Mouse (Mus musculus) neural tube, embryonic 14.5 days (tissue): ENCODE data around the gene Pbx4. TPM values are rescaled to one million over a fixed set of nuclear protein-coding genes. Genes with fewer than 3 reads are reported as not detected.
A peak's percentile ranks its signal among the peaks of the same experiment; 100 is the strongest.

ENCODE experiments used
- ATAC-seq: fragments of 200-750 bp; cut with Nextera tagmentation; 2 replicates; pipeline ENCODE4 v1.8.0; 2017; ENCODE audit warnings: low read depth, mild to moderate bottlenecking, moderate TSS enrichment, moderate library complexity
- H3K27ac ChIP-seq: fragments of 300-500 bp; sonication (generic); 2 replicates; pipeline ENCODE4 v1.5.1; 2014; ENCODE audit warnings: low read depth, mild to moderate bottlenecking, control low read depth, low read length, moderate library complexity, mixed read lengths
- H3K27me3 ChIP-seq: fragments of 300-500 bp; sonication (generic); 2 replicates; pipeline ENCODE4 v1.6.1; 2014; ENCODE audit warnings: low read length; ENCODE audit not compliant: control insufficient read depth, insufficient read depth
- H3K36me3 ChIP-seq: fragments of 300-500 bp; sonication (generic); 2 replicates; pipeline ENCODE4 v1.6.1; 2014; ENCODE audit warnings: low read length, mixed read lengths; ENCODE audit not compliant: control insufficient read depth, insufficient read depth
- H3K4me1 ChIP-seq: fragments of 300-500 bp; sonication (generic); 2 replicates; pipeline ENCODE4 v1.6.1; 2014; ENCODE audit warnings: low read length; ENCODE audit not compliant: control insufficient read depth, insufficient read depth
- H3K4me2 ChIP-seq: fragments of 300-500 bp; sonication (generic); 2 replicates; pipeline ENCODE4 v1.6.1; 2014; ENCODE audit warnings: mild to moderate bottlenecking, low read depth, low read length, control low read depth
- H3K4me3 ChIP-seq: fragments of 300-500 bp; sonication (generic); 2 replicates; pipeline ENCODE4 v1.5.1; 2014; ENCODE audit warnings: low read depth, low read length, control low read depth, mixed read lengths
- H3K9ac ChIP-seq: fragments of 300-500 bp; sonication (generic); replicated peaks from 2 replicates; pipeline ENCODE4 v1.6.1; 2014; ENCODE audit warnings: low read depth, mild to moderate bottlenecking, control low read depth, low read length, mixed read lengths
- H3K9me3 ChIP-seq: fragments of 300-500 bp; sonication (generic); 2 replicates; pipeline ENCODE4 v1.6.1; 2016; ENCODE audit warnings: low read length; ENCODE audit not compliant: control insufficient read depth
- WGBS: fragments of 180-500 bp; shearing (Covaris S2); extraction: QIAGEN DNeasy Blood & Tissue Kit; methylation state at CpG from one replicate; pipeline ENCODE4 v1.1.7; 2014; 5-methylcytosine and 5-hydroxymethylcytosine counted together
- polyA plus RNA-seq: library from polyadenylated mRNA; unstranded; fragments of >200 nt; fragmentation: Nextera tagmentation; extraction: Ambion mirVana; gene quantifications from 2 replicates; pipeline ENCODE4 v1.2.1, GENCODE M21; 2014

Gene Pbx4
- polyA plus RNA-seq, 1 experiment from 2014 or later, result 74.5 TPM

DNA sequence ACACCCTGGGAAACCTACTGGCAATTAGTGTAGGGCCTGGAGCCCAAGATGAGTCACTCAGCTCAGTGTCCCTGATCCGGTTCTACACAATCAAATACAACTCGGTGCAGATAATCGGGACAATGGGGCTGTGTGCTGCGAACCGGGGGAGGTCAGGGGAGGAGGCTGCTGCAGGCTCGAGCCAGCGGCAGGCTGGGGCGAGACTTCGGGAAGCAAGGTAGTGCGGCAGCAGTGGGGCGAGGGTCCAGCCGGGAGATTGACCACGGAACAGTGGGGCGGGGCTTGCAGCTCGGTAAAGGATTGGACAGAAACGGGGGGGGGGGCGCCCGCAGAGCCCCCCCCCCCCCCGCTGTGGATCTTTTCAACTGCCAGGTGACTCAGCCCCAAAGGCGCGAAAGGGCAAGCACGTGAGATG is 10.3 kb upstream of the Pbx4 start:
- Histone ChIP-seq H3K4me3 (peak overlapping the region; percentile 62), H3K27me3 (no peaks in the 10 kb centered on the region), H3K9ac (peak overlapping the region; percentile 51), H3K4me1 (peaks cover 26% of the 10 kb centered on the region), H3K9me3 (no peaks in the 10 kb centered on the region), H3K4me2 (peak overlapping the region; percentile 79), H3K27ac (no peak overlapping the region), H3K36me3 (peaks cover 15% of the 10 kb centered on the region)
- peak; percentile 65 for ATAC-seq
- WGBS, result 2% methylated on average over 16 of the region's 22 CpGs

DNA sequence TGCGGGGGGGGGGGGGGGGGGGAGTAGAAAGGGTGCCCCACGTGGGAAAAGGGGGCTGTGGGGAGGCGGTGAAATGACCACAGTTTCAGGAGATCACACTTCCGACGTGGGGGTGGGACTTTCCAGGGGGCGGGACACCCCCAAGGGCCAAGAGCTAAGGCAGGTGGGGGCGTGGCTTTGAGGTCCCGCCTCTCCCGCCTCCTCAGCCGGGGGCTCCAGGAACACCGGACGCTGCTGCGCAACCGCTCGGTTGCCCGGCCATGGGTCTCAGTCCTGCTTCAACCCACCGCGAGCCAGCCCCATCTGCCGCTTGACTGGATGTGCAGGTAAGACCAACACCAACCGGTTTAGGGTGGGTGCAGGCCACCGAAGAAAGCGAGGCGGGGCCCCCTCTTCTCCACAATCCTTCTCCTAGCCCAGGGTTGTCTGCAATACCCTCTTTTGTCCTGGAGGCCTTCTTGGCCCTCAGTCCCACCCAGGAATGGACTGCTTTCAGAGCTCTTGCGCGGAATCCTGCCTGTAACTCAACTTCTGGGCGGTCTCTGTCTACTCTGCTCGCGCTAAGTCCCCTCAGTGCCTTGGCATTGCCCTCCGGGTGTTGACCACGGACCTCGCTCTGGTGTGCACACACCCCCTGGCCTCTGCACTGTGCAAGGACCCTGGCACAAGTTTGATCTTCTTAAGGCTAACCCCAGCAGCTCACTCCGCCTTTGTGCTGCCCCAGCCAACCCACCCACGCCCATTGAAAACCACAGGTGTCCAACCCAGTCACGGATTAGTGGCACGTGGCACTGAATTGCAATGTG is 9.7 kb upstream of the Pbx4 start, which contains the start of gene Lpar2:
Lpar2 (plus strand) TSS at position 44 of the 806 bp plus-strand sequence.
- Histone ChIP-seq H3K9me3 (no peaks in the 10 kb centered on the region), H3K9ac (peak within 1 kb of the TSS; percentile 51), H3K4me2 (peak within 1 kb of the TSS; percentile 79), H3K4me3 (peak within 1 kb of the TSS; percentile 62), H3K36me3 (peaks cover 9% of the 10 kb centered on the region; the same call in 1 of the 2 replicates), H3K4me1 (peaks cover 26% of the 10 kb centered on the region), H3K27me3 (no peaks in the 10 kb centered on the region), H3K27ac (peak within 1 kb of the TSS; percentile 4; the same call in 1 of the 2 replicates)
- WGBS, result 2% methylated on average over 31 of the region's 35 CpGs
- peak; percentile 76 for ATAC-seq

DNA sequence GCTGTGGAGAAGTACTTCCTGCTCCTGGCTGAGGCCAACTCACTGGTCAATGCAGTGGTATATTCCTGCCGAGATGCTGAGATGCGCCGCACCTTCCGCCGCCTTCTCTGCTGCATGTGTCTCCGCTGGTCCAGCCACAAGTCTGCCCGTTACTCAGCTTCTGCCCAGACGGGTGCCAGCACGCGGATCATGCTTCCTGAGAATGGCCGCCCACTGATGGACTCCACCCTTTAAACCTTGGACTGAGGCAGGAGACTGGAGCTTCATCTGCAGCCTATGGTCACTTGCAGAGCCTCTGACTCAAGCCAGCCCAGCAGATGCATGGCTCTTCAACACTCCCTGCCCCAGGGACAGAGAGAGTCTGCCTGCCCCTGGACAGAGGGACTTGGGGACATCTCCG is 5.9 kb upstream of the Pbx4 start:
- no peak overlapping the region for H3K4me2 ChIP-seq
- H3K9ac ChIP-seq, result no peak overlapping the region
- no peak for ATAC-seq
- no peak overlapping the region for H3K4me3 ChIP-seq
- 93% methylated on average over 12 of the region's 12 CpGs for WGBS
- no peaks in the 10 kb centered on the region for H3K9me3 ChIP-seq
- H3K36me3 ChIP-seq, result 0 out of 2 replicates have a peak, but pooled peaks cover 2% of the 10 kb centered on the region
- H3K4me1 ChIP-seq, result peaks cover 26% of the 10 kb centered on the region
- H3K27ac ChIP-seq, result no peak overlapping the region
- H3K27me3 ChIP-seq, result no peaks in the 10 kb centered on the region

DNA sequence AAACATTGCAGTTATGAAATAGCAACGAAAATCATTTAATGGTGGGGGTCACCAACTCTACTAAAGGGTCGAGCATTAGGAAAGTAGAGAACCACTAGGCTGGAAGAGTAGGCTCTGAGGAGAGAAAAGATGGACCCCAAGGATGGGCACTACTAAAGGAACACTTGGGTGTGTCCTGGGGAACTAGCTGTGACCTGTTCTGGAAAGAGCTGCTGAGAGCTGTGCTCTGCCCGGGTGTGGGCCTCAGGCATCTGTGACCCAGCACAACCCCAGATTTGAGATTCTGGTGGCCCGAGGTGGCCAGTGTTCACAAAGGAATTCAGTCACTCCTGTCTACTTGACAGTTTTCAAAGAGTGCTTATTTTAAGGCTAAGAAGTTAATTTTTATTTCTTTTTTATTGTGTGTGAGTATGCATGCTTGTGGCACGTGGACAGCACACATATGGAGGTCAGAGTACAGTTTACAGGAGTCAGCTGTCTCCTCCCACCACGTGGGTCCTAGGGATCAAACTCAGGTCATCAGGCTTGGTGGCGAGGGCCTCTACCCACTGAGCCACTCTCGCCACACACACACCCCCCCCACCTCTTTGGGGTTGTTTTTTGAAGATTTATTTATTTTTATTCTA is 4.9 kb downstream of the Pbx4 start:
- Histone ChIP-seq H3K36me3 (no peaks in the 10 kb centered on the region), H3K4me3 (no peak overlapping the region), H3K4me2 (no peak overlapping the region), H3K4me1 (no peaks in the 10 kb centered on the region), H3K9ac (no peak overlapping the region), H3K9me3 (no peaks in the 10 kb centered on the region), H3K27ac (no peak overlapping the region), H3K27me3 (no peaks in the 10 kb centered on the region)
- WGBS, result 83% methylated on average over 8 of the region's 8 CpGs
- ATAC-seq, result no peak

DNA sequence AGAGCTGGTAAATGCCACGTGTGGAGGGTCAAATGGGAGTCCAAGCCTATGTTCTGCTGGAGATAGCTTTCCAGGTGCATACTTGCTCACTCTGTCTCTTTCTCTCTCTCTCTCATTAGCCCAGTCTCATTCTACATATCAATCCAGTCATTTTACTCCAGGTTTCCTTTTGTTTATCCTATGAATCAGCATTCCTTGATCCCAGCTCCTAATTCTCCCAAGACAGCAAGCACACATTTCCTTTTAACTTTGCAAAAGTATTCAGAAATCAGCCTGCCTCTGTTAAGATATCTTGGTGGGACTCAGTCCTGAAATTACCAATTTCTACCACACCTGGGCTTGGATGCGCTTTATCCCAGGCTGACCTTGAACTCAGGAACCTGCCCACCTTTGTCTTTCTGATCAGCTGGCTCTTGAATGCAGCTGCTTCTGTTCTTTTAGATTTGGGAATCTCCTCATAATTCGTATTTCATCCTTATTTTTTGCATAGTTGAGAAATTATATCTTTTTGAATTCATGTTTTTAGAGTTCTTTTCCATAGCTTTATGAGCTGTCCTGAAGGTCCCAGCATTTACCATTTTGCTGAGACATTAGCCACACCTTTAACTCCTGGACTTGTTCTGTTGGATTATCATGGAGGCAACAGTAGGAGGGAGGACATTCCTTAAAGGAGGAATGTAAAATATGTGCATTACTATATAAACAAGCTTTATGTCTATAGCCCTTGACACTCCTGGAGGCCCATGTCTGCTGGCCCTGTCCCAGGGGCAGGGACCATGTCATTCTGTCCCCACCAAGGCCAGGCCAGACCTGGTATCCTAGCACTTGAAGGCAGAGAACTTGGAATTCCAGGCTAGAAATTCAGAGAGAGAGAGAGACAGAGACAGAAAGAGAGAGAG is 15.1 kb downstream of the Pbx4 start:
- Histone ChIP-seq H3K27me3 (no peaks in the 10 kb centered on the region), H3K4me2 (no peak overlapping the region), H3K4me1 (no peaks in the 10 kb centered on the region), H3K9me3 (no peaks in the 10 kb centered on the region), H3K4me3 (no peak overlapping the region), H3K9ac (no peak overlapping the region), H3K36me3 (no peaks in the 10 kb centered on the region), H3K27ac (no peak overlapping the region)
- ATAC-seq, result no peak
- WGBS, result 85% methylated on average over 3 of the region's 3 CpGs

DNA sequence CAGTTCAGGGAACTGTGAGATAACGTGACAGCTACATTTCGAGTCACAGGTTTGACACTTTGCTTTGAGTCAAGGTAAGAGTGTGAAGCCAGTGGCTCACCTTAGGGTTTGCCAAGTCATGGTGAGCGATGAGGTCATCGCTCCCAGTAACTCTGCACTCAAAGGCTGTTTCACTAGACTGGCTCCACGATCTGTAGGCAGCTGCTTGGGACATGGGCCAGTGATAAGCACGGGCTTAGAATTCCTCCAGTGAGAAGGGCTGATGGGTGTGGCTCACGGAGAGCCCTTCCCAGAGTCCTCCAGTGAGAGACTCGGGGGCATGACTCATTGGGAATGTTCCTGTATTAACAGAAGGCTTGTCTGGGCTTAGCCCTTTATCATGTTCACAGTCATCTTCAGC is 16.7 kb downstream of the Pbx4 start:
- H3K27me3 ChIP-seq, result no peaks in the 10 kb centered on the region
- no peak overlapping the region for H3K27ac ChIP-seq
- H3K9me3 ChIP-seq, result no peaks in the 10 kb centered on the region
- no peak for ATAC-seq
- WGBS, result 95% methylated on average over 8 of the region's 8 CpGs
- H3K36me3 ChIP-seq, result no peaks in the 10 kb centered on the region
- H3K4me3 ChIP-seq, result no peak overlapping the region
- H3K9ac ChIP-seq, result no peak overlapping the region
- no peak overlapping the region for H3K4me2 ChIP-seq
- H3K4me1 ChIP-seq, result no peaks in the 10 kb centered on the region

DNA sequence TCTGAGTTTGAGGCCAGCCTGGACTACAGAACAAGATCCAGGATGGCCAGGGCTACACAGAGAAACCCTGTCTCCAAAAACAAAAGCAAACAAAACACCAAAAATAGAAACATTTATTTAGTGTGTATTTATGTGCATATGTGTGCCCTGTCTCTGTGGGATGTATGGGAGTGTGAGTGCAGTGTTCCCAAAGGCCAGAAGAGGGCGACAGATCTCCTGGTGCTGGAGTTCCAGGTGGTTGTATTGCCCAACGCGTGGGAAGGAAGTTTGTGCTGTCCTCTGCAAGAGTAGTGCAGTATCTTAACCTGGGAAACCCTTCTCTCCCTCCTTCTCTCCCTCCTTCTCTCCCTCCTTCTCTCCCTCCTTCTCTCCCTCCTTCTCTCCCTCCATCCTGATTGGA is 17.6 kb downstream of the Pbx4 start:
- no peak overlapping the region for H3K27ac ChIP-seq

DNA sequence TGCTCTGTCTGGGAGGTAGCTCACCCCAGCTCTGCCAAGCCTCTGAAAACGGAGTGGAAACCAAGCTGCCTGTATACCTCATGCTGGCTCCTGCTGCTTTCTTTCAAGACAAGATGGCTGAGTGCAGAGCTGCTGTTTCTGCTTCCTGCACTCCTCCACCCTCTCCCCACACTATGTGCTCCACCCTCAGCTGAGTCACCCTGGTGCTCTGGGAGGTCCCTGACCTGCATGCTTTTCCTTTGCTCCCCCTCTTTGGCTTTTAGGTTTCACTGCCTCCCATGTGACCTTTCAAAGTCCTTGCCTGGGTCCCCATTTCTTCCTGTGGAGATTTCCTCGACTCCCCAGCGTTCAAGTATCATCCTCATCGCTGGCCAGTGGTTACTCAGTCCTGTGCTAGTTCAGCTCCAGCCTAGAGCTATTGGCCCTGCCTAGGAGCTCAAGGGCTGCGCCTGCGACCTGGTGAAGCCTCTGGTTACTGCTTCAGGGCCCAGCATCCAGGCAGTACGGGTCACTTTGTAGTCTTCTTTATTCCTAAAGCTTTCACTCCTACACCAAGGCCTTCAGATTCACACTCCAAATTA is 18.7 kb downstream of the Pbx4 start:
- H3K9me3 ChIP-seq, result no peaks in the 10 kb centered on the region
- no peak for ATAC-seq
- no peaks in the 10 kb centered on the region for H3K27me3 ChIP-seq
- no peak overlapping the region for H3K9ac ChIP-seq
- H3K36me3 ChIP-seq, result no peaks in the 10 kb centered on the region; the same call in 1 of the 2 replicates
- H3K4me3 ChIP-seq, result no peak overlapping the region
- no peak overlapping the region for H3K27ac ChIP-seq
- no peaks in the 10 kb centered on the region for H3K4me1 ChIP-seq
- WGBS, result 85% methylated on average over 7 of the region's 7 CpGs
- H3K4me2 ChIP-seq, result no peak overlapping the region

More for the DNA sequence above, 17.6 kb downstream of the Pbx4 start:
- no peak; the same call in 1 of the 2 replicates for ATAC-seq
- no peak overlapping the region for H3K4me3 ChIP-seq
- 53% methylated on average over 3 of the region's 3 CpGs for WGBS
- H3K4me2 ChIP-seq, result no peak overlapping the region
- no peaks in the 10 kb centered on the region for H3K4me1 ChIP-seq
- no peaks in the 10 kb centered on the region for H3K36me3 ChIP-seq
- no peaks in the 10 kb centered on the region for H3K27me3 ChIP-seq
- H3K9ac ChIP-seq, result no peak overlapping the region
- no peaks in the 10 kb centered on the region for H3K9me3 ChIP-seq
